Mouse (Mus musculus): ENCODE results near the gene Rftn1. TPM values are rescaled to one million over a fixed set of nuclear protein-coding genes. Genes with fewer than 3 reads are reported as not detected.

The Rftn1 gene
- total and polyA plus RNA-seq, 3 experiments: 52.5 to 80.6 (median 60.5) TPM

- H3K9me3 ChIP-seq (replicated peaks; ENCODE audit: low read length): peaks cover 4% of the 10 kb centered on the region
These were observed 225.4 kb downstream of the Rftn1 start for GRCm38 (mm10) chr17:49965035-49965434.

GRCm38 (mm10) chr17:49964471-49964870 is 226.0 kb downstream of the Rftn1 start:
- no peak overlapping the region for H3K4me3 ChIP-seq (replicated peaks in 1 of 3; ENCODE audit: low read depth in 2 of 3, low read length in 2 of 3, poor library complexity in 1 of 3)
- in situ Hi-C loops (cut with MboI; ENCODE audit: low pct_ligation_motif_present, low pct_unique_long_range_greater_than_20kb, low sequenced_read_pairs) (no loop called here), dilution Hi-C loops (cut with MboI; ENCODE audit: extremely low pct_ligation_motif_present, extremely low pct_unique_long_range_greater_than_20kb, low sequenced_read_pairs) (no loop called here)
- no peak for DNase-seq (ENCODE audit: extremely low read depth)
- H3K79me2 ChIP-seq (replicated peaks; ENCODE audit: control insufficient read depth, extremely low read depth, insufficient read depth, poor library complexity, severe bottlenecking): no peaks in the 10 kb centered on the region
- H3K4me1 ChIP-seq (ENCODE audit: control insufficient read depth in 1 of 2, insufficient read depth in 2 of 2): peaks cover 3 to 6% of the 10 kb centered on the region in 2 experiments
- H3K9me3 ChIP-seq (replicated peaks; ENCODE audit: low read length): peaks cover 6% of the 10 kb centered on the region
- H3K27ac ChIP-seq (ENCODE audit: insufficient read depth, low read depth): no peak overlapping the region
- H3K4me2 ChIP-seq (ENCODE audit: insufficient read depth, low read depth, poor library complexity, severe bottlenecking): no peak overlapping the region
- H3K9ac ChIP-seq (ENCODE audit: insufficient read depth, low read depth): no peak overlapping the region
- H3K27me3 ChIP-seq (replicated peaks): no peaks in the 10 kb centered on the region
- no peaks in the 10 kb centered on the region for H3K36me3 ChIP-seq (replicated peaks in 1 of 2; ENCODE audit: control insufficient read depth in 1 of 2, insufficient read depth in 1 of 2, low read length in 1 of 2)
- TF ChIP-seq E2F4 (IDR thresholded peaks at IDR 0.05; ENCODE audit: insufficient replicate concordance, low read depth, low read length): no peak
- no peak for TF ChIP-seq RCOR1 (conservative IDR thresholded peaks at IDR 0.05; ENCODE audit: low read depth, low read length)
- TF ChIP-seq SMC3 (IDR thresholded peaks at IDR 0.05; ENCODE audit: low read depth, low read length): no peak
- TF ChIP-seq MAX (IDR thresholded peaks at IDR 0.05; ENCODE audit: low read length): no peak
- no peak for TF ChIP-seq RAD21 (IDR thresholded peaks at IDR 0.05; ENCODE audit: low read depth, low read length)

More at GRCm38 (mm10) chr17:49965035-49965434, 225.4 kb downstream of the Rftn1 start:
- Histone ChIP-seq H3K27me3 (replicated peaks) (no peaks in the 10 kb centered on the region), H3K4me2 (ENCODE audit: insufficient read depth, low read depth, poor library complexity, severe bottlenecking) (no peak overlapping the region), H3K79me2 (replicated peaks; ENCODE audit: control insufficient read depth, extremely low read depth, insufficient read depth, poor library complexity, severe bottlenecking) (no peaks in the 10 kb centered on the region), H3K9ac (ENCODE audit: insufficient read depth, low read depth) (no peak overlapping the region), H3K27ac (ENCODE audit: insufficient read depth, low read depth) (no peak overlapping the region), H3K4me3 (replicated peaks in 1 of 3; ENCODE audit: low read depth in 2 of 3, low read length in 2 of 3, poor library complexity in 1 of 3) (no peak overlapping the region), H3K36me3 (replicated peaks in 1 of 2; ENCODE audit: control insufficient read depth in 1 of 2, insufficient read depth in 1 of 2, low read length in 1 of 2) (no peaks in the 10 kb centered on the region), H3K4me1 (ENCODE audit: control insufficient read depth in 1 of 2, insufficient read depth in 2 of 2) (peaks cover 3 to 6% of the 10 kb centered on the region in 2 experiments)
- TF ChIP-seq ZNF384 (IDR thresholded peaks at IDR 0.05; ENCODE audit: low read depth, low read length) (no peak), E2F4 (IDR thresholded peaks at IDR 0.05; ENCODE audit: insufficient replicate concordance, low read depth, low read length) (no peak), ETS1 (conservative IDR thresholded peaks at IDR 0.05; ENCODE audit: low read depth, low read length) (no peak), CTCF (conservative IDR thresholded peaks at IDR 0.05 in 1 of 2, IDR thresholded peaks at IDR 0.05 in 1 of 2; ENCODE audit: low read depth in 2 of 2, low read length in 2 of 2) (peak in 1 of 2 experiments; percentile 63; a peak in 2 of 4 replicates), SMC3 (IDR thresholded peaks at IDR 0.05; ENCODE audit: low read depth, low read length) (peak; percentile 28), MAFK (IDR thresholded peaks at IDR 0.05; ENCODE audit: insufficient replicate concordance, low read length) (no peak), RCOR1 (conservative IDR thresholded peaks at IDR 0.05; ENCODE audit: low read depth, low read length) (no peak)
- DNase-seq (ENCODE audit: extremely low read depth): no peak
- dilution Hi-C loops (cut with MboI; ENCODE audit: extremely low pct_ligation_motif_present, extremely low pct_unique_long_range_greater_than_20kb, low sequenced_read_pairs) (no loop called here), in situ Hi-C loops (cut with MboI; ENCODE audit: low pct_ligation_motif_present, low pct_unique_long_range_greater_than_20kb, low sequenced_read_pairs) (loop anchor here (5.0 kb wide), 1 partner anchor 277 kb away; no protein-coding TSS in a partner anchor)

GRCm38 (mm10) chr17:49959021-49959420 is 231.5 kb downstream of the Rftn1 start:
- H3K36me3 ChIP-seq (replicated peaks in 1 of 2; ENCODE audit: control insufficient read depth in 1 of 2, insufficient read depth in 1 of 2, low read length in 1 of 2): no peaks in the 10 kb centered on the region
- H3K9me3 ChIP-seq (replicated peaks; ENCODE audit: low read length): peaks cover 7% of the 10 kb centered on the region
- no peak overlapping the region for H3K4me3 ChIP-seq (replicated peaks in 1 of 3; ENCODE audit: low read depth in 2 of 3, low read length in 2 of 3, poor library complexity in 1 of 3)
- no peak for TF ChIP-seq ETS1 (conservative IDR thresholded peaks at IDR 0.05; ENCODE audit: low read depth, low read length)
- TF ChIP-seq JUN (IDR thresholded peaks at IDR 0.05; ENCODE audit: insufficient read depth, low read depth, low read length): no peak
- no peak for TF ChIP-seq MYC (IDR thresholded peaks at IDR 0.05; ENCODE audit: low read depth, low read length)
- no peak for TF ChIP-seq HCFC1 (IDR thresholded peaks at IDR 0.05; ENCODE audit: low read depth, low read length)
- TF ChIP-seq TCF12 (IDR thresholded peaks at IDR 0.05; ENCODE audit: low read depth, low read length): no peak
- TF ChIP-seq MAX (IDR thresholded peaks at IDR 0.05; ENCODE audit: low read length): no peak
- no peaks in the 10 kb centered on the region for H3K79me2 ChIP-seq (replicated peaks; ENCODE audit: control insufficient read depth, extremely low read depth, insufficient read depth, poor library complexity, severe bottlenecking)
- in situ Hi-C loops (cut with MboI; ENCODE audit: low pct_ligation_motif_present, low pct_unique_long_range_greater_than_20kb, low sequenced_read_pairs) (no loop called here), dilution Hi-C loops (cut with MboI; ENCODE audit: extremely low pct_ligation_motif_present, extremely low pct_unique_long_range_greater_than_20kb, low sequenced_read_pairs) (no loop called here)
- H3K27me3 ChIP-seq (replicated peaks): no peaks in the 10 kb centered on the region
- H3K4me1 ChIP-seq (ENCODE audit: control insufficient read depth in 1 of 2, insufficient read depth in 2 of 2): no peaks in the 10 kb centered on the region
- DNase-seq (ENCODE audit: extremely low read depth): no peak
- no peak overlapping the region for H3K27ac ChIP-seq (ENCODE audit: insufficient read depth, low read depth)
- no peak overlapping the region for H3K4me2 ChIP-seq (ENCODE audit: insufficient read depth, low read depth, poor library complexity, severe bottlenecking)
- no peak overlapping the region for H3K9ac ChIP-seq (ENCODE audit: insufficient read depth, low read depth)
